Mouse (Mus musculus): ENCODE measurements around the gene Gprc6a.

DNA sequence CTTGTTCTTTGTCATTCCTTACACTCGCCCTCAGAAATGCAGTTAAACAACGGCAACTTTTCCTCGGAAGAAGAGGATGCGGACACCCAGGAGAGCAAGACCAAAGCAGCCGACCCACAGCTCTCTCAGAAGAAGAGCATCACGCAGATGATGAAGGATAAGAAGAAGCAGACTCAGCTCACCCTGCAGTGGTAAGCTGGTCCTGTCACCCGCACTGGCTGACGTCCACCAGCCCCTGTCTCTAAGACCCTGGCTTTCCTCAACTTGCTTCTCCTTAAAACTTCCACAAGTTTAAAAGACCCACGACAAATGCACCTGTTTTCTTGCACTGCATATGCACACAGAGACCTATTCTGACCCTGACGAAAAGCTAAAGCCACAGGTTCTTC lies 47.0 kb upstream of the Gprc6a start:
- no peak for TF ChIP-seq ZNF384 (IDR thresholded peaks at IDR 0.05; ENCODE audit: low read depth, low read length)
- TF ChIP-seq CHD2 (IDR thresholded peaks at IDR 0.05; ENCODE audit: low read length), result no peak
- no peak for TF ChIP-seq CTCF (IDR thresholded peaks at IDR 0.05 in 2 of 3, conservative IDR thresholded peaks at IDR 0.05 in 1 of 3; ENCODE audit: control insufficient read depth in 1 of 3, insufficient read depth in 1 of 3, low read depth in 2 of 3, low read length in 3 of 3, poor library complexity in 1 of 3, severe bottlenecking in 1 of 3)
- TF ChIP-seq CHD1 (IDR thresholded peaks at IDR 0.05; ENCODE audit: low read depth, low read length), result no peak
- no peak for TF ChIP-seq ZC3H11A (IDR thresholded peaks at IDR 0.05; ENCODE audit: low read depth, low read length)
- TF ChIP-seq SMC3 (IDR thresholded peaks at IDR 0.05; ENCODE audit: low read depth, low read length), result no peak
- TF ChIP-seq ZMIZ1 (IDR thresholded peaks at IDR 0.05; ENCODE audit: low read depth, low read length), result no peak
- TF ChIP-seq BHLHE40 (IDR thresholded peaks at IDR 0.05; ENCODE audit: borderline replicate concordance, low read depth, low read length), result no peak
- no peak for TF ChIP-seq POLR2A (IDR thresholded peaks at IDR 0.05; ENCODE audit: control insufficient read depth in 1 of 2, insufficient read depth in 1 of 2, low read depth in 1 of 2, low read length in 2 of 2, poor library complexity in 1 of 2)
- no peak for TF ChIP-seq E2F4 (IDR thresholded peaks at IDR 0.05; ENCODE audit: borderline replicate concordance, low read depth, low read length)
- TF ChIP-seq RCOR1 (IDR thresholded peaks at IDR 0.05; ENCODE audit: low read depth, low read length), result no peak
- no peak for TF ChIP-seq GABPA (IDR thresholded peaks at IDR 0.05; ENCODE audit: low read depth, low read length)
- no peak for TF ChIP-seq HCFC1 (IDR thresholded peaks at IDR 0.05; ENCODE audit: low read depth, low read length)
- TF ChIP-seq GATA1 (IDR thresholded peaks at IDR 0.05; ENCODE audit: low read depth, low read length), result no peak

All from MEL (cell line).